Mouse (Mus musculus) left cerebral cortex, adult 18-20 months (tissue): ENCODE measurements around the gene Psmb8. TPM values are rescaled to one million over a fixed set of nuclear protein-coding genes. Genes with fewer than 3 reads are reported as not detected.
A peak's percentile ranks its signal among the peaks of the same experiment; 100 is the strongest.

Source experiments
- DNase-seq, 2 experiments: peaks; one replicate each; pipeline ENCODE4 v3.0.0; 2021 to 2022; ENCODE audit warnings: low spot score in 2 of 2, mixed read lengths in 1 of 2
- long read RNA-seq, 2 experiments: library from polyadenylated mRNA; stranded (forward); transcript quantifications; one replicate each; pipeline ENCODE4 v2.0.0; 2021
- total RNA-seq, 2 experiments: library from RNA; stranded (reverse); gene quantifications; 2 replicates each; pipeline ENCODE4 v1.2.3; 2021

The Psmb8 gene
- total RNA-seq, result 1 to 10 TPM; 4.6 to 5.5 TPM
- long read RNA-seq, experiment 1, transcript Psmb8-201 (6 exons, 1,628 nt), result major isoform, 7 of 8 reads
- long read RNA-seq, experiment 1, partial matches to known transcripts, result 0 of 8 reads
- long read RNA-seq, experiment 1, other reads (novel, unspliced or antisense), result 1 of 8 reads
- long read RNA-seq, experiment 2, transcript Psmb8-201 (6 exons, 1,628 nt), result major isoform, 6 of 6 reads
- long read RNA-seq, experiment 2, partial matches to known transcripts, result 0 of 6 reads
- long read RNA-seq, experiment 2, other reads (novel, unspliced or antisense), result 0 of 6 reads

- DNase-seq, result peak; percentile 87 to 88
Observed at GRCm38 (mm10) chr17:34196941-34197894, at the start of gene Psmb8. Gene Psmb8, plus strand, starts transcription at chr17:34197721.

GRCm38 (mm10) chr17:34152923-34153322 lies 44.6 kb upstream of the Psmb8 start, which contains the start of gene H2-DMb1:
Gene H2-DMb1, plus strand, starts transcription at chr17:34153072.
- peak in 1 of 2 experiments; percentile 43 for DNase-seq

- no peak for DNase-seq
Observed at GRCm38 (mm10) chr17:34155534-34155933, 42.0 kb upstream of the Psmb8 start.

- DNase-seq, result no peak
Observed at GRCm38 (mm10) chr17:34164202-34164895, 33.2 kb upstream of the Psmb8 start.

- no peak for DNase-seq
Observed at GRCm38 (mm10) chr17:34165033-34165730, 32.3 kb upstream of the Psmb8 start.

- DNase-seq, result peak; percentile 16 to 26
Observed at GRCm38 (mm10) chr17:34169279-34169678, 28.2 kb upstream of the Psmb8 start.

- no peak for DNase-seq
Observed at GRCm38 (mm10) chr17:34170487-34170876, 27.0 kb upstream of the Psmb8 start.

GRCm38 (mm10) chr17:34170877-34171498 lies 26.5 kb upstream of the Psmb8 start:
- DNase-seq, result peak; percentile 83 to 86

- no peak for DNase-seq
Observed at GRCm38 (mm10) chr17:34172528-34172927, 25.0 kb upstream of the Psmb8 start.

DNA sequence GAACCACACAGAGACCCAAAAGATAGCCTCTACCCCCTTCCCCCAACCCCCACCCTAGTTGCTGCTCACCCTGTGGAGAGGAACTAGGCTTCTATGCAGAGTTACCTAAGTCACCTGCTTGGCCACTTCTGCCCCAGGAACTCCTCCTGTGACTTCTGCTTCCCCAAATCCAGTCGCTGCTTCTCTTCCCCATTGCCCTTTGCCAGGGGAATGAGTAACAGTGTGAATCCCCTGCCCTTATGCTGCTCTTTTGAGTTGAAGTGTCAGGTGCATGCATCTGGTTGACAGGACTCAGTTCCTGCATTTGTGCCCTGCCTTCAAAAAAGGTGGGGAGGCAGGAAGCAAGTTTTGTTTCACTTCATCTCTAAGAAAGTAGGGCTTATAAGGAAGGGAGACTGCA lies 23.4 kb upstream of the Psmb8 start:
- DNase-seq, result no peak

DNA sequence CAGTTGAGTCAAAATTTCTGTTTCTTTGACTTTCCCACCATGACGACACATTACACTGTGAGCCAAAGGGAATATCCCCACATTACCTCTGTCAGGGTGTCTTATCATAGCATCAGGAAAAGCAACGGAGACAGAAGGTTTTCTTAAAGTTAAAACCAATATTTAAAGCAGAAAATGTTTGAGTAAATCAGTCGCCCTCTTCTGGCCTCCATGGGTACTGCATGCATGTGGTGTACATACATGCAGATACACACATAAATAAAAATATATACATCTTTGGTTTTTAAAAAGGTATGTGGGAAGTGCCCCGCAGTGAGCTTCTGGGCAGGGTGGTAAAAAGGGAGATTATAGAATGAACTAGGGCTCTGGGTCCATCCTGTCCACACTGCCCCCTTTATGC lies 20.3 kb upstream of the Psmb8 start:
- no peak for DNase-seq

GRCm38 (mm10) chr17:34179019-34179418 lies 18.5 kb upstream of the Psmb8 start:
- no peak for DNase-seq

- DNase-seq, result no peak
Observed at GRCm38 (mm10) chr17:34179913-34180859, 17.3 kb upstream of the Psmb8 start.

DNA sequence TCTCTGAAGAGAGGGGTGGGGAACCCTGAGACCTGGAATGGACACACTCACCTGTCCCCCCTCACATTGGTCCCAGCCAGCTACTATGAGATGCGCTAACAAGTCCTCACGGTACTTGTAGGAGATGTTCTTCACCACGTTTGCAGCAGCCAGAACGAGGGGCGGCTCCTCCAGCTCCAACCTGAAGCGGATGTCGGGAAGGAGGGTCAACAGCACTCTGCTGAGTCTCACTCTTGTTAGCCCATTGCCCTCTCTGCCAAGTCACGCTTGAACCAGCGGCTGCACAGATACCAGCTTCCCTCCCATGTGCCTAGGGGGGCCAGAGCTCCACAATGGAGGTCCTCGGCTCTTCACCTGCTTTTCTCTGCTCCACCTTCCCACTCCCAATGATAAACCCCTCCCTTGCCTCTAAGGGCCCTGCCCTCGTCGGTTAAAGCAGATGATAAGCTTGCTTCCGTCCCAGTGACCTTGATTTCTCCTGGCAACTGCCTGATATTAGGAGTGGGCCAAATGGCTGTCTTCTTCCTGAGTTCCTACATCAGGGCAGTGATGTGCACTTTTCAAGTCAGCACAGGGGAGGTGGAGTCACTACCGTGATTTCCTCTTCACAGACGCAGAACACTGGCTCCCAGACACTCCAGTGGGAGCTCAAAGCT lies 13.8 kb upstream of the Psmb8 start:
- DNase-seq, result no peak

GRCm38 (mm10) chr17:34185526-34185925 lies 12.0 kb upstream of the Psmb8 start:
- no peak for DNase-seq

DNA sequence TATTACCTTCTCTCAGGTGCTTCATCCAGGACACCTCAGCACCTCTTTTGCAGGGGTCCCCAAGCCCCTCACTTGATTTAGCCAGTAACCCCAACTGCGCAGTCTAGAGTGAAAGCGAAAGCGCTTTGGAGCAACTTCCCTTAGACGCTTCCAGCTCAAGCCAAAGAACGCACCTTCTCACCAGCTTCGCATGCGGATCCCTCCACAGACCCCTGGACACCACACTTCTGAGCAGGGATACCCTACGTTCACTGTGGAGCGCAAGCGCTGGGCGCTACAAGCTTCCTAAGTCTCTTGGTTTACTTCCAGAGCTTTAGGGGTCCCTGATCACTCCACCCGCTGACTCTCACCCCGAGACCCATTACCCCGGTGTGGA lies 10.6 kb upstream of the Psmb8 start:
- DNase-seq, result no peak

DNA sequence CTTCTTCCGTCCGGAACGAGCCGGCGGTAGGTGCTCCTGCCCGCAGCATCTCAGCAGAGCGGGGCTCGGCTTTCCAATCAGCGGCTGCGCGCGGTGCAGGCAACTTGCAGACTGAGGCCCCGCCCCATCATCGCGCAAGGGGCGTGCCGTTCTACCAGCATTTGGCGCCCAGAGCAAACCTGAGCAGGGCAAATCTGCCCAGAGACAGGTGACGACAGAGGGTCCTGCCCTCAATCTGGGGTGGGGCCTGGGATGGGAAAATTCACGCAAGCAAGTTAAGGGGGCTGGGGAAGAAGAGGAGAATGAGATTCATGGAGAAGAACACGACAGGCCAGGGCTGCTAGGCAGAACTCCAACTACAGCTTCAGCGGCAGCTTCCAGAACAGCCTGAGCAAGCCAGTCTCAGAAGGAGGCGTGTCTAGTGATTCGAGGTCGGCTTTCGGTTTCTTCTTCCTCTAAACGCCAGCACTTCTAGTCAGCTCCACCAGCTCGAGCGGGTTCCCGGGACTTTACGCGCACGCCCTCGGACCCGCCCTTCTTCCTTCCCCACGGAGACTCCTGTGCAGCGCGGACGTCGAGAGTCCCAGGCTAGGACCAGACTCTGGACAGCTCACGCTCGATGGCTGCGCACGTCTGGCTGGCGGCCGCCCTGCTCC lies 10.1 kb upstream of the Psmb8 start, which contains the start of the genes Tap1 and Psmb9:
Gene Tap1, plus strand, starts transcription at position 293 of the 656 bp plus-strand sequence.
Gene Psmb9, minus strand, starts transcription at position 504 of the 656 bp plus-strand sequence.
- peak; percentile 95 to 97 for DNase-seq

- no peak for DNase-seq
Observed at GRCm38 (mm10) chr17:34188010-34188409, 9.5 kb upstream of the Psmb8 start.
